Mouse (Mus musculus) hematopoietic multipotent progenitor cell, adult 10-12 weeks (in vitro differentiated cells): ENCODE data around the gene Srpr. TPM values are rescaled to one million over a fixed set of nuclear protein-coding genes. Genes with fewer than 3 reads are reported as not detected.

Experiments used
- polyA plus RNA-seq: library from polyadenylated mRNA; stranded (reverse); fragments of >175 nt; gene quantifications from 2 replicates; pipeline ENCODE4 v1.2.3, GENCODE M21; 2012; ENCODE audit warnings: low replicate concordance

Srpr gene
- polyA plus RNA-seq, result 10.2 and 14.2 TPM in 2 replicates

DNA sequence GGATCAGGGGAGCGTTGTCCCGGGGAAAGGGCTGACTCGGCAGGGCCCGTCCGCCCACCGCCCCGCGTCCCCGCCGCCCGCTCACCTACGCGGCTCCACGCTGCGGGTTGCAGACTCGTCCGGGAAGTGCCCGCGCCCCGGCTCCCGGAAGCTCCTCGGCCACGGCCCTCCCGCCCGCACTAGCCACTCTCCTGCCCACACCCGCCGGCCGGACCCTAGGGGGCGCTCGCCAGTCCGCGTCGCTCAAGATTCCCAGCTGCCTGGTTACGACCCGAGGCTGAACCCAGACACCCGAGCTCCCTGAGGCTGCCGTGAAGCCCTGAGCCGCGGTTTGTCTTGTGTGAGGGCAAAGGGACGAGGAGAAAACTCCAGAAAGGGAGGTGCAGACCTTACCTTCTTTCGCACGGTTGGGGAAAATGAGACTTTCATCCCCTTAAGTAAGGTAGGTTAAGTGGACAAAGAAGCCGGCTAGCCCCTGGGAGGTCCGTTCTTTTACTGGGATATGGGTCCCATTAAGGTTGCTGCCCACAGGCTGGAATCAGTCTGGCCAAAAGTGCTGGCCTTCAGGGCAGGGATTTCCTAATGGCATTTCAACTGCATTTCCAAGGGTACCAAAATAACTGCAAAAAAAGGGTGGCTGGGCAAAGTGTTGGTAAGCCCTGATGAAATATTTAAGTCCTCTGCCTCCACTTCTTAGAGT lies at the start of gene Srpr, which contains the start of gene Tirap:
TSS of gene Srpr (plus strand) at position 404 of the 700 bp plus-strand sequence.
TSS of gene Tirap (minus strand) at position 520 of the 700 bp plus-strand sequence.

DNA sequence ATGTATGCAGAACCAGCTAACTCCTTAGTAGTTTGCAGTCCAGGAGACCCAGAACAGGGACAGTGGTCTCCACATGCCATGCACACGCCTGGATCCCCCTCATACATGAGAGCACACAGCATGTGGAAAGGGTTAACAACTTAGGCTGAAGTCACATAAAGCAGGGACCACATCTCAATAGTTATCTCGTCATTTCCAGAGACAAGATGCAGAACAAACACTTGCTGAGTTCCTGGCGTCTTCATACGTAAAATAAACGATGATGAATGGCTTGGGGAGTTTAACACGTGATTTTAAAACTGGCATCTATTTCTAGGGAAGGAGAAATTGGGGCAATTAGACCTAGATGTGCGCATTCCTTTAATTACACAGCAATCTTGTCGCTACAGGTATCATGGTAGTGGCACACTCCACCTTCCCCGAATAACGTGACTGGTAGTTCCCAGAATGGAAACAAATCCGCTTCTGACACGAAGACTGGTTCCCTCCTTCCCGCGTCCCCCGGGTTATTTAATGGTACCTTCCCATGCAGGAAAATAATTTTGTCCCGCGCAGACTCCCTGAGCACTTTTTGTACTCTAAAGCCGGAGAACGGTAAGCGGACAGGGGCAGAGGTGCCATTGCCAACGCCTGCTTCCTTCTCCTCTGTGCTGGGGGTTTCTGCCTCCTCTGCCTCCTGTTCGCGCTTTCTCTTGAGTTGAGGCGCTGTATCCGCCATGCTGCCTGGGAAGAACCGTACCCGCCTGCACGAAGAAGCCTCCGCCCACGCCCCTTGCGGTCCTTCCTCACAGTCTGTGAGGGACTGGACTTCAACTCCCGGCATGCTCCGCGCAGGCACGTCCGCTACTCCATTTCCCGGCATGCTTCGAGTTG lies 24.5 kb upstream of the Srpr start, which contains the start of gene Dcps:
TSS of gene Dcps (minus strand) at position 811 of the 873 bp plus-strand sequence.

GRCm38 (mm10) chr9:35210542-35211474 lies 10.8 kb downstream of the Srpr start, which contains the start of gene Foxred1:
Foxred1 (minus strand) TSS chr9:35211055.

GRCm38 (mm10) chr9:35267146-35267975 lies 67.4 kb downstream of the Srpr start, which contains the start of the genes Fam118b and Rpusd4:
Fam118b (minus strand) TSS chr9:35267805.
Rpusd4 (plus strand) TSS chr9:35267865.

Other genes starting within 250 kb of the Srpr start
- 29.5 and 78.2 TPM in 2 replicates for gene St3gal4, start 80.9 kb upstream of the Srpr start, polyA plus RNA-seq
- 10.3 and 52.2 TPM in 2 replicates for gene Dcps, start 24.1 kb upstream of the Srpr start, polyA plus RNA-seq
- gene Tirap, start 116 bp downstream of the Srpr start, polyA plus RNA-seq, result 5.5 and 10.2 TPM in 2 replicates
- 4.0 and 8.1 TPM in 2 replicates for gene Foxred1, start 10.9 kb downstream of the Srpr start, polyA plus RNA-seq
- gene Fam118b, start 67.6 kb downstream of the Srpr start, polyA plus RNA-seq, result 0.97 and 5.0 TPM in 2 replicates
- 2.1 and 4.2 TPM in 2 replicates for gene Rpusd4, start 67.7 kb downstream of the Srpr start, polyA plus RNA-seq
- gene Cdon, start 221.0 kb downstream of the Srpr start, polyA plus RNA-seq, result 0.62 and 1.0 TPM in 2 replicates